Mouse (Mus musculus) kidney, postnatal 25 days (tissue): Measurements from ENCODE around the gene Yy1.
A peak's percentile ranks its signal among the peaks of the same experiment; 100 is the strongest.

Experiments
- DNase-seq, 2 experiments: peaks; one replicate each; pipeline ENCODE4 v3.0.0; 2021; ENCODE audit warnings: mixed read lengths in 2 of 2

Yy1 gene

GRCm38 (mm10) chr12:108865007-108865494 lies 72.3 kb downstream of the Yy1 start:
- DNase-seq, result peak in 1 of 2 experiments; percentile 19

- DNase-seq, result peak in 1 of 2 experiments; percentile 30
Measured at GRCm38 (mm10) chr12:108869575-108869974, 76.8 kb downstream of the Yy1 start.
